Mouse (Mus musculus) ES-E14 (cell line): ENCODE measurements around the gene Ctnna3. TPM values are rescaled to one million over a fixed set of nuclear protein-coding genes. Genes with fewer than 3 reads are reported as not detected.
"Not testable (repeated sequence)": the region's sequence is repeated elsewhere in the genome, so short reads cannot be mapped to it uniquely, and the experiment has no call there.

Experiments used
- DNase-seq: peaks from one replicate; pipeline ENCODE4 v3.0.0-alpha.2; 2013; ENCODE audit warnings: low read depth, low spot score
- H3K27ac ChIP-seq: 2 replicates; pipeline ENCODE4 v1.5.1; 2012; ENCODE audit warnings: low read depth, mild to moderate bottlenecking, low read length, moderate library complexity, mixed read lengths; ENCODE audit not compliant: poor library complexity, insufficient read depth, severe bottlenecking
- H3K36me3 ChIP-seq: 2 replicates; pipeline ENCODE4 v1.6.1; 2012; ENCODE audit warnings: mild to moderate bottlenecking, low read length, moderate library complexity, mixed read lengths; ENCODE audit not compliant: control insufficient read depth, poor library complexity, insufficient read depth, severe bottlenecking
- H3K4me1 ChIP-seq, 2 experiments: fragments of 150-350 bp in 1 of 2; sonication (generic) in 1 of 2; 2 replicates each; pipeline ENCODE4 v1.6.1; 2012; ENCODE audit warnings: low read length in 2 of 2, mild to moderate bottlenecking in 1 of 2, mixed read lengths in 1 of 2; ENCODE audit not compliant: control insufficient read depth in 2 of 2, insufficient read depth in 2 of 2, poor library complexity in 1 of 2
- H3K4me3 ChIP-seq, 2 experiments: fragments of 150-350 bp in 1 of 2; sonication (generic) in 1 of 2; 2 replicates each; pipeline ENCODE4 v1.5.1; 2012; ENCODE audit warnings: low read length in 2 of 2, low read depth in 1 of 2, mild to moderate bottlenecking in 1 of 2, mixed read lengths in 1 of 2; ENCODE audit not compliant: insufficient read depth in 1 of 2, poor library complexity in 1 of 2, severe bottlenecking in 1 of 2
- H3K9ac ChIP-seq: 2 replicates; pipeline ENCODE4 v1.6.1; 2012; ENCODE audit warnings: low read depth, mild to moderate bottlenecking, low read length, mixed read lengths; ENCODE audit not compliant: poor library complexity, insufficient read depth, severe bottlenecking
- H3K9me3 ChIP-seq: fragments of 150-350 bp; sonication (generic); 2 replicates; pipeline ENCODE4 v1.6.1; 2012; ENCODE audit warnings: low read depth, mild to moderate bottlenecking, low read length; ENCODE audit not compliant: control insufficient read depth, insufficient read depth
- CHD2 ChIP-seq: IDR thresholded peaks from 2 replicates; pipeline ENCODE4 v1.6.1; 2014; ENCODE audit warnings: mild to moderate bottlenecking, low read depth, low read length, inconsistent platforms
- HCFC1 ChIP-seq: IDR thresholded peaks from 2 replicates; pipeline ENCODE4 v1.6.1; 2012; ENCODE audit warnings: low read length, inconsistent platforms, borderline replicate concordance; ENCODE audit not compliant: insufficient read depth
- MAFK ChIP-seq: IDR thresholded peaks from 2 replicates; pipeline ENCODE4 v1.6.1; 2014; ENCODE audit warnings: mild to moderate bottlenecking, low read depth, low read length, inconsistent platforms; ENCODE audit not compliant: insufficient read depth
- ZC3H11A ChIP-seq: IDR thresholded peaks from 2 replicates; pipeline ENCODE4 v1.6.1; 2012; ENCODE audit warnings: low read depth, mild to moderate bottlenecking, inconsistent platforms, low read length, borderline replicate concordance
- ZNF384 ChIP-seq: IDR thresholded peaks from 2 replicates; pipeline ENCODE4 v1.6.1; 2012; ENCODE audit warnings: low read depth, low read length, inconsistent platforms
- in situ Hi-C, 2 experiments: fragments of 600-800 bp; cut with MboI; formaldehyde crosslinking; loops; one replicate each; pipeline ENCODE4 v1.15.1; 2025; ENCODE audit warnings: low sequenced_read_pairs in 2 of 2, inconsistent platforms in 1 of 2; ENCODE audit not compliant: unreplicated experiment in 2 of 2
- total RNA-seq: library from RNA; depleted of rRNA; stranded (reverse); fragments of 300-350 nt; gene quantifications from 2 replicates; pipeline ENCODE4 v1.2.3, GENCODE M21; 2012

Gene Ctnna3
- total RNA-seq, 1 experiment = not detected

GRCm38 (mm10) chr10:64718036-64718435, 1288.1 kb downstream of the Ctnna3 start:
- Histone ChIP-seq H3K9me3 (no peaks in the 10 kb centered on the region), H3K4me3 (no peak overlapping the region), H3K36me3 (no peaks in the 10 kb centered on the region), H3K9ac (no peak overlapping the region), H3K27ac (no peak overlapping the region), H3K4me1 (no peaks in the 10 kb centered on the region)
- DNase-seq = no peak
- in situ Hi-C loops = no loop called here
- no peak for TF ChIP-seq MAFK
- no peak for TF ChIP-seq ZNF384
- TF ChIP-seq ZC3H11A = no peak
- TF ChIP-seq CHD2 = no peak
- TF ChIP-seq HCFC1 = no peak

- DNase-seq = no peak
- Histone ChIP-seq H3K4me3 (no peak overlapping the region), H3K9ac (no peak overlapping the region), H3K9me3 (no peaks in the 10 kb centered on the region), H3K36me3 (no peaks in the 10 kb centered on the region), H3K27ac (no peak overlapping the region), H3K4me1 (no peaks in the 10 kb centered on the region)
- TF ChIP-seq ZC3H11A = no peak
- no peak for TF ChIP-seq HCFC1
- no peak for TF ChIP-seq MAFK
- no peak for TF ChIP-seq ZNF384
- no peak for TF ChIP-seq CHD2
- in situ Hi-C loops = no loop called here
These were observed 1305.8 kb downstream of the Ctnna3 start for GRCm38 (mm10) chr10:64735692-64736091.

DNA sequence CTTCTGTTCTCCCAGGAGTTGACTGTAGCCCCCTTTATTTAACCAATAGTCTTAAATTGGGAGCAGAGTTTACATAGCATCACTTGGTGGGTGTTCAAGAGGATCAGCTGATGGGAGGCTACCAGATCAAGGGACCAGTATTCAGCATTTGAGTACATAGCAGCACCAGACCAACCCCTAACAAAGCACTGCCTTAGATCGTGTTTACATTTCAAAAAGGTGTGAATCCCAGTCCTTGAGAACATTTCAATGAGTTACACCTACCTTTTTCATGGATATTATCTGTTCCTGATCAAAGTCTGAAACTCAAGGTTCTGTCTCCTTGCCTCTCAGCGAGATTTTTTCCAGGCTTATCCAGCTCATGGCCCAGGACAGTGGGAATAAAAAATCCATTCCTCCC, 1306.7 kb downstream of the Ctnna3 start:
- TF ChIP-seq MAFK (no peak), ZC3H11A (no peak), ZNF384 (no peak), CHD2 (no peak), HCFC1 (no peak)
- in situ Hi-C loops = no loop called here
- H3K9ac ChIP-seq = no peak overlapping the region
- H3K27ac ChIP-seq = no peak overlapping the region
- H3K4me3 ChIP-seq = no peak overlapping the region
- H3K4me1 ChIP-seq = no peaks in the 10 kb centered on the region
- no peak for DNase-seq
- H3K36me3 ChIP-seq = no peaks in the 10 kb centered on the region
- no peaks in the 10 kb centered on the region for H3K9me3 ChIP-seq

DNA sequence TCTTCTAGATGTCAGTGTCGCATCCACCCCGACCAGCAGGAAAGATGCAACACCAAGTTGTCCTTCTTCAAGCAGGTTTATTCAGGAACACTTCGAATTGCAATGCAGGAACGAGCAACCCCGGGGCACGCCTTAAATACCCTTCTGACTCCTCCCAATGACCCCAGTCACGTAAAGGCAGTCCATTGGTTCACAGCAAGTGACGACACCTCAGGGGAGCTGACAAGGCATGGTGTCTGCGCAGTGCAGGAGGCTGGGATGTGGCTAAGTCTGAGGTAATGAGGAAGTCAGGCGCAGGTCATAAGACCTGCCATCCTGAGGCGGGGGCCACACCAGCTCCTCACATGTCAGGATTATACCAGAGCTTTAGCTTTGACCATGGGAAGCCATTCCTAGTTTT, 1311.8 kb downstream of the Ctnna3 start:
- H3K27ac ChIP-seq, H3K4me3 ChIP-seq, H3K36me3 ChIP-seq, H3K9me3 ChIP-seq, H3K9ac ChIP-seq, H3K4me1 ChIP-seq, DNase-seq, in situ Hi-C loops: not testable (repeated sequence)

- H3K27ac ChIP-seq, H3K4me3 ChIP-seq, H3K9ac ChIP-seq, in situ Hi-C loops, DNase-seq, H3K36me3 ChIP-seq, H3K4me1 ChIP-seq, H3K9me3 ChIP-seq: not testable (repeated sequence)
These were observed 1314.2 kb downstream of the Ctnna3 start for GRCm38 (mm10) chr10:64744099-64744498.
